Mouse (Mus musculus) c-Kit-positive CD71-positive TER-119-positive erythroid progenitor cells, embryonic 14.5 days (primary cell): ENCODE results near the gene Abhd11.
"Not testable (repeated sequence)": the region's sequence is repeated elsewhere in the genome, so short reads cannot be mapped to it uniquely, and the experiment has no call there.

Source experiments
- DNase-seq: peaks from one replicate; pipeline ENCODE4 v3.0.0-alpha.2; 2013; ENCODE audit warnings: low spot score

Abhd11 gene

GRCm38 (mm10) chr5:135008671-135009589 lies at the start of gene Abhd11:
Abhd11 (plus strand) TSS chr5:135009152.
- DNase-seq, result peak; percentile 100

GRCm38 (mm10) chr5:134960430-134960829 lies 48.5 kb upstream of the Abhd11 start:
- DNase-seq, result no peak

GRCm38 (mm10) chr5:134961519-134961918 lies 47.4 kb upstream of the Abhd11 start:
- DNase-seq, result no peak

- DNase-seq, result no peak
These were observed 45.4 kb upstream of the Abhd11 start for GRCm38 (mm10) chr5:134963546-134963945.

GRCm38 (mm10) chr5:134964655-134965054 lies 44.3 kb upstream of the Abhd11 start:
- not testable (repeated sequence) for DNase-seq

GRCm38 (mm10) chr5:134965473-134965851 lies 43.5 kb upstream of the Abhd11 start:
- peak; percentile 78 for DNase-seq

GRCm38 (mm10) chr5:134965852-134966821 lies 42.8 kb upstream of the Abhd11 start:
- peak; percentile 52 for DNase-seq

- no peak for DNase-seq
These were observed 41.6 kb upstream of the Abhd11 start for GRCm38 (mm10) chr5:134967164-134967944.

GRCm38 (mm10) chr5:134970671-134971070 lies 38.3 kb upstream of the Abhd11 start:
- DNase-seq, result no peak

- DNase-seq, result no peak
These were observed 35.9 kb upstream of the Abhd11 start for GRCm38 (mm10) chr5:134973081-134973480.

- no peak for DNase-seq
These were observed 35.4 kb upstream of the Abhd11 start for GRCm38 (mm10) chr5:134973526-134973925.

- no peak for DNase-seq
These were observed 34.7 kb upstream of the Abhd11 start for GRCm38 (mm10) chr5:134974294-134974693.

- DNase-seq, result no peak
These were observed 34.0 kb upstream of the Abhd11 start for GRCm38 (mm10) chr5:134974921-134975320.

- DNase-seq, result peak; percentile 44
These were observed 32.8 kb upstream of the Abhd11 start for GRCm38 (mm10) chr5:134976164-134976563.

- no peak for DNase-seq
These were observed 32.2 kb upstream of the Abhd11 start for GRCm38 (mm10) chr5:134976577-134977250.

GRCm38 (mm10) chr5:134977837-134978236 lies 31.1 kb upstream of the Abhd11 start:
- no peak for DNase-seq

GRCm38 (mm10) chr5:134981149-134981548 lies 27.8 kb upstream of the Abhd11 start:
- no peak for DNase-seq

GRCm38 (mm10) chr5:134983111-134983510 lies 25.8 kb upstream of the Abhd11 start:
- DNase-seq, result no peak

- DNase-seq, result no peak
These were observed 25.2 kb upstream of the Abhd11 start for GRCm38 (mm10) chr5:134983771-134984170.

- no peak for DNase-seq
These were observed 23.2 kb upstream of the Abhd11 start, which contains the start of gene Cldn3 for GRCm38 (mm10) chr5:134985633-134986297. Cldn3 (plus strand) TSS chr5:134986214.
